Mouse (Mus musculus): ENCODE measurements around the gene Ankrd36.

Ankrd36 gene

GRCm38 (mm10) chr11:5629033-5629432 is 59.5 kb downstream of the Ankrd36 start:
- peak; percentile 38 for DNase-seq (ENCODE audit: extremely low read depth, insufficient read length, low spot score)

GRCm38 (mm10) chr11:5643085-5643484 is 73.6 kb downstream of the Ankrd36 start:
- no peak for DNase-seq (ENCODE audit: extremely low read depth, insufficient read length, low spot score)

GRCm38 (mm10) chr11:5650321-5650720 is 80.8 kb downstream of the Ankrd36 start:
- DNase-seq (ENCODE audit: extremely low read depth, insufficient read length, low spot score) = no peak

- no peak for DNase-seq (ENCODE audit: extremely low read depth, insufficient read length, low spot score)
These were observed 113.1 kb downstream of the Ankrd36 start for GRCm38 (mm10) chr11:5682541-5682940.

- no peak for DNase-seq (ENCODE audit: extremely low read depth, insufficient read length, low spot score)
These were observed 114.8 kb downstream of the Ankrd36 start for GRCm38 (mm10) chr11:5684283-5684682.

- DNase-seq (ENCODE audit: extremely low read depth, insufficient read length, low spot score) = no peak
These were observed 122.3 kb downstream of the Ankrd36 start for GRCm38 (mm10) chr11:5691775-5692174.

GRCm38 (mm10) chr11:5700808-5701207 is 131.3 kb downstream of the Ankrd36 start:
- no peak for DNase-seq (ENCODE audit: extremely low read depth, insufficient read length, low spot score)

GRCm38 (mm10) chr11:5701300-5701699 is 131.8 kb downstream of the Ankrd36 start:
- DNase-seq (ENCODE audit: extremely low read depth, insufficient read length, low spot score) = no peak

GRCm38 (mm10) chr11:5701821-5702220 is 132.3 kb downstream of the Ankrd36 start:
- no peak for DNase-seq (ENCODE audit: extremely low read depth, insufficient read length, low spot score)

- no peak for DNase-seq (ENCODE audit: extremely low read depth, insufficient read length, low spot score)
These were observed 132.9 kb downstream of the Ankrd36 start for GRCm38 (mm10) chr11:5702271-5702956.

- DNase-seq (ENCODE audit: extremely low read depth, insufficient read length, low spot score) = no peak
These were observed 133.5 kb downstream of the Ankrd36 start for GRCm38 (mm10) chr11:5702957-5703332.

- DNase-seq (ENCODE audit: extremely low read depth, insufficient read length, low spot score) = no peak
These were observed 133.9 kb downstream of the Ankrd36 start for GRCm38 (mm10) chr11:5703341-5703740.

GRCm38 (mm10) chr11:5705972-5706371 is 136.5 kb downstream of the Ankrd36 start:
- DNase-seq (ENCODE audit: extremely low read depth, insufficient read length, low spot score) = no peak

GRCm38 (mm10) chr11:5706874-5707529 is 137.5 kb downstream of the Ankrd36 start:
- DNase-seq (ENCODE audit: extremely low read depth, insufficient read length, low spot score) = peak; percentile 68

- peak; percentile 94 for DNase-seq (ENCODE audit: extremely low read depth, insufficient read length, low spot score)
These were observed 138.3 kb downstream of the Ankrd36 start for GRCm38 (mm10) chr11:5707530-5708353.

GRCm38 (mm10) chr11:5715179-5715578 is 145.7 kb downstream of the Ankrd36 start:
- DNase-seq (ENCODE audit: extremely low read depth, insufficient read length, low spot score) = no peak

- no peak for DNase-seq (ENCODE audit: extremely low read depth, insufficient read length, low spot score)
These were observed 146.2 kb downstream of the Ankrd36 start, which contains the start of gene Mrps24 for GRCm38 (mm10) chr11:5715630-5716105. TSS of gene Mrps24 (minus strand) at chr11:5715680.

GRCm38 (mm10) chr11:5716246-5716645 is 146.8 kb downstream of the Ankrd36 start:
- DNase-seq (ENCODE audit: extremely low read depth, insufficient read length, low spot score) = no peak

- no peak for DNase-seq (ENCODE audit: extremely low read depth, insufficient read length, low spot score)
These were observed 147.6 kb downstream of the Ankrd36 start for GRCm38 (mm10) chr11:5716938-5717705.

GRCm38 (mm10) chr11:5718611-5719354 is 149.3 kb downstream of the Ankrd36 start:
- DNase-seq (ENCODE audit: extremely low read depth, insufficient read length, low spot score) = no peak

Measured in 3134 (cell line).